Mouse (Mus musculus): ENCODE results near the gene Btbd3.

DNA sequence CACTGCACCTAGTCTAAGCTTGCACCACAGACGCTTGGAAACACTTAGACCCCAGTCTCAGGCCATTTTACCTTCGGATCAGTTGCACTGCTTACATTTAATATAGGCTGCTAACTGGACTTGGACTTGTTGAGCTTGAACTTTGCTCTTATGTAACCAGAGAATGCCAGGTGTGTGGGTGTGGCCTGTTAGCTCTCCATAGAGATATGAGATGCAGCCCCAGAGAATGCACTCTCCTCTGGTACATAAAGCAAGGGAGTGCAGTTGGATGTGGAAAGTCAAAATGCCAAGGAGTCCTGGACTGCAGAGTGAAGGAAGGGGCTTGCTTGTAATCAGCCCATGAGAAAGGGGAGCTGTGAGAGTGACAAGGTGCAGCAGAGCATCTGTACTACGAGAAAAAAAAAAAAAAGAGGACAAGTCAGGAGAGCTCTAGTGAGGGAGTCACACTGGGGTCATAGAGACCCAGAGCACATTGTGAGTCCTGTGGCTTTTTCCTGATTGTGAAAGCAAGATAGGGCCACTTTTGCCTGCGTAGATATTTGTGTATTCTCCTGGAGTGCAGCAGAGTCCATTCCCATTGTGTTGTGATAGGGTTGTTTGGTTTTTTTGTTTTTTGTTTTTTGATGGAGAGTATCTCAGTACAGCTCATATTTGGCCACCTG, 11.6 kb downstream of the Btbd3 start:
- TF ChIP-seq POLR2A (IDR thresholded peaks at IDR 0.05; ENCODE audit: low read depth, low read length) = no peak
- no peak for TF ChIP-seq CTCF (conservative IDR thresholded peaks at IDR 0.05; ENCODE audit: insufficient read depth, insufficient read length, low read depth, low read length)
